Mouse (Mus musculus) small intestine, adult 2 months (tissue): ENCODE measurements around the gene Bloc1s6.

Experiments used
- CTCF ChIP-seq: fragments of 200-500 bp; IDR thresholded peaks from 2 replicates; pipeline ENCODE4 v1.5.1; 2012; ENCODE audit warnings: low read depth, mild to moderate bottlenecking, control low read depth, inconsistent platforms, low read length, moderate library complexity, mixed read lengths; ENCODE audit not compliant: insufficient replicate concordance, insufficient read length; ENCODE audit errors: extremely low read depth
- POLR2A ChIP-seq: fragments of 200-500 bp; IDR thresholded peaks from 2 replicates; pipeline ENCODE4 v1.6.1; 2012; ENCODE audit warnings: low read depth, mild to moderate bottlenecking, control low read depth, inconsistent platforms, low read length, moderate library complexity

- TF ChIP-seq CTCF = no peak
- no peak for TF ChIP-seq POLR2A
Observed at GRCm38 (mm10) chr2:122709156-122709555, 29.1 kb upstream of the Bloc1s6 start.
